Mouse (Mus musculus) ES-Bruce4 (cell line): ENCODE measurements around the gene Atp8b5.

Experiments used
- CTCF ChIP-seq: IDR thresholded peaks from one replicate; pipeline ENCODE4 v1.8.1; 2011; ENCODE audit warnings: low read depth, low read length
- EP300 ChIP-seq: IDR thresholded peaks from 2 replicates; pipeline ENCODE4 v1.6.1; 2011; ENCODE audit warnings: low read depth, low read length; ENCODE audit not compliant: insufficient read depth
- POLR2A ChIP-seq: IDR thresholded peaks from one replicate; pipeline ENCODE4 v1.8.1; 2011; ENCODE audit warnings: low read length; ENCODE audit not compliant: insufficient read depth

GRCm38 (mm10) chr4:43382155-43383020 lies 115.4 kb downstream of the Atp8b5 start:
- TF ChIP-seq POLR2A: no peak
- no peak for TF ChIP-seq CTCF
- TF ChIP-seq EP300: no peak
